Mouse (Mus musculus) testis, adult 2 months (tissue): ENCODE data around the gene Syn3.

ENCODE experiments used
- CTCF ChIP-seq: fragments of 200-500 bp; IDR thresholded peaks from 2 replicates; pipeline ENCODE4 v1.5.1; 2012; ENCODE audit warnings: low read depth, mild to moderate bottlenecking, inconsistent platforms, low read length, moderate library complexity; ENCODE audit not compliant: control insufficient read depth, insufficient read depth, insufficient replicate concordance
- POLR2A ChIP-seq: fragments of 200-500 bp; IDR thresholded peaks from 2 replicates; pipeline ENCODE4 v1.6.1; 2012; ENCODE audit warnings: low read depth, mild to moderate bottlenecking, inconsistent platforms, low read length, moderate library complexity; ENCODE audit not compliant: control insufficient read depth

GRCm38 (mm10) chr10:86279579-86280168, 219.0 kb downstream of the Syn3 start:
- TF ChIP-seq CTCF (no peak), POLR2A (no peak)
